Mouse (Mus musculus): ENCODE data around the gene Txnrd2. TPM values are rescaled to one million over a fixed set of nuclear protein-coding genes. Genes with fewer than 3 reads are reported as not detected.

The Txnrd2 gene
- total RNA-seq, 1 experiment: 7.9 TPM

- Histone ChIP-seq H3K4me1 (ENCODE audit: control insufficient read depth in 2 of 2, insufficient read depth in 2 of 2, low read length in 2 of 2, poor library complexity in 1 of 2) (peaks cover 8 to 40% of the 10 kb centered on the region in 2 experiments), H3K9ac (ENCODE audit: insufficient read depth, low read depth, low read length, poor library complexity, severe bottlenecking) (no peak overlapping the region), H3K27ac (ENCODE audit: insufficient read depth, low read depth, low read length, poor library complexity, severe bottlenecking) (peak overlapping the region; percentile 29; the same call in 1 of the 2 replicates), H3K4me3 (ENCODE audit: insufficient read depth in 1 of 2, low read depth in 1 of 2, low read length in 2 of 2, poor library complexity in 1 of 2, severe bottlenecking in 1 of 2) (no peak overlapping the region), H3K9me3 (ENCODE audit: control insufficient read depth, insufficient read depth, low read depth, low read length) (no peaks in the 10 kb centered on the region), H3K36me3 (ENCODE audit: control insufficient read depth, insufficient read depth, low read length, poor library complexity, severe bottlenecking) (no peaks in the 10 kb centered on the region)
- TF ChIP-seq MAFK (IDR thresholded peaks at IDR 0.05; ENCODE audit: insufficient read depth, low read depth, low read length): no peak
- no peak for TF ChIP-seq CHD2 (IDR thresholded peaks at IDR 0.05; ENCODE audit: low read depth, low read length)
- TF ChIP-seq ZNF384 (IDR thresholded peaks at IDR 0.05; ENCODE audit: low read depth, low read length): no peak
- no peak for TF ChIP-seq ZC3H11A (IDR thresholded peaks at IDR 0.05; ENCODE audit: borderline replicate concordance, low read depth, low read length)
- no peak for TF ChIP-seq HCFC1 (IDR thresholded peaks at IDR 0.05; ENCODE audit: borderline replicate concordance, insufficient read depth, low read length)
- in situ Hi-C loops (cut with MboI; ENCODE audit: low sequenced_read_pairs in 2 of 2, unreplicated experiment in 2 of 2): no loop called here
- DNase-seq (ENCODE audit: low read depth, low spot score): peak; percentile 40
Measured at GRCm38 (mm10) chr16:18484794-18485435, 58.7 kb downstream of the Txnrd2 start.

- DNase-seq (ENCODE audit: low read depth, low spot score): no peak
- Histone ChIP-seq H3K4me1 (ENCODE audit: control insufficient read depth in 2 of 2, insufficient read depth in 2 of 2, low read length in 2 of 2, poor library complexity in 1 of 2) (peaks cover 9 to 31% of the 10 kb centered on the region in 2 experiments), H3K9ac (ENCODE audit: insufficient read depth, low read depth, low read length, poor library complexity, severe bottlenecking) (no peak overlapping the region), H3K9me3 (ENCODE audit: control insufficient read depth, insufficient read depth, low read depth, low read length) (no peaks in the 10 kb centered on the region), H3K36me3 (ENCODE audit: control insufficient read depth, insufficient read depth, low read length, poor library complexity, severe bottlenecking) (no peaks in the 10 kb centered on the region), H3K4me3 (ENCODE audit: insufficient read depth in 1 of 2, low read depth in 1 of 2, low read length in 2 of 2, poor library complexity in 1 of 2, severe bottlenecking in 1 of 2) (no peak overlapping the region), H3K27ac (ENCODE audit: insufficient read depth, low read depth, low read length, poor library complexity, severe bottlenecking) (no peak overlapping the region)
- no peak for TF ChIP-seq MAFK (IDR thresholded peaks at IDR 0.05; ENCODE audit: insufficient read depth, low read depth, low read length)
- no peak for TF ChIP-seq CHD2 (IDR thresholded peaks at IDR 0.05; ENCODE audit: low read depth, low read length)
- no peak for TF ChIP-seq ZNF384 (IDR thresholded peaks at IDR 0.05; ENCODE audit: low read depth, low read length)
- no peak for TF ChIP-seq HCFC1 (IDR thresholded peaks at IDR 0.05; ENCODE audit: borderline replicate concordance, insufficient read depth, low read length)
- TF ChIP-seq ZC3H11A (IDR thresholded peaks at IDR 0.05; ENCODE audit: borderline replicate concordance, low read depth, low read length): no peak
- in situ Hi-C loops (cut with MboI; ENCODE audit: low sequenced_read_pairs in 2 of 2, unreplicated experiment in 2 of 2): no loop called here
Measured at GRCm38 (mm10) chr16:18486126-18486525, 59.9 kb downstream of the Txnrd2 start.

GRCm38 (mm10) chr16:18490281-18490680 is 64.1 kb downstream of the Txnrd2 start:
- H3K4me3 ChIP-seq (ENCODE audit: insufficient read depth in 1 of 2, low read depth in 1 of 2, low read length in 2 of 2, poor library complexity in 1 of 2, severe bottlenecking in 1 of 2): no peak overlapping the region
- H3K9ac ChIP-seq (ENCODE audit: insufficient read depth, low read depth, low read length, poor library complexity, severe bottlenecking): no peak overlapping the region
- H3K4me1 ChIP-seq (ENCODE audit: control insufficient read depth in 2 of 2, insufficient read depth in 2 of 2, low read length in 2 of 2, poor library complexity in 1 of 2): peaks cover 5 to 7% of the 10 kb centered on the region in 2 experiments
- DNase-seq (ENCODE audit: low read depth, low spot score): no peak
- in situ Hi-C loops (cut with MboI; ENCODE audit: low sequenced_read_pairs in 2 of 2, unreplicated experiment in 2 of 2): no loop called here
- TF ChIP-seq MAFK (IDR thresholded peaks at IDR 0.05; ENCODE audit: insufficient read depth, low read depth, low read length) (no peak), ZC3H11A (IDR thresholded peaks at IDR 0.05; ENCODE audit: borderline replicate concordance, low read depth, low read length) (no peak), HCFC1 (IDR thresholded peaks at IDR 0.05; ENCODE audit: borderline replicate concordance, insufficient read depth, low read length) (no peak), ZNF384 (IDR thresholded peaks at IDR 0.05; ENCODE audit: low read depth, low read length) (no peak), CHD2 (IDR thresholded peaks at IDR 0.05; ENCODE audit: low read depth, low read length) (no peak)
- H3K9me3 ChIP-seq (ENCODE audit: control insufficient read depth, insufficient read depth, low read depth, low read length): no peaks in the 10 kb centered on the region
- H3K27ac ChIP-seq (ENCODE audit: insufficient read depth, low read depth, low read length, poor library complexity, severe bottlenecking): no peak overlapping the region
- H3K36me3 ChIP-seq (ENCODE audit: control insufficient read depth, insufficient read depth, low read length, poor library complexity, severe bottlenecking): no peaks in the 10 kb centered on the region

- in situ Hi-C loops (cut with MboI; ENCODE audit: low sequenced_read_pairs in 2 of 2, unreplicated experiment in 2 of 2): no loop called here
Measured at GRCm38 (mm10) chr16:18490894-18491293, 64.7 kb downstream of the Txnrd2 start.

More at GRCm38 (mm10) chr16:18490894-18491293, 64.7 kb downstream of the Txnrd2 start:
- Histone ChIP-seq H3K4me3 (ENCODE audit: insufficient read depth in 1 of 2, low read depth in 1 of 2, low read length in 2 of 2, poor library complexity in 1 of 2, severe bottlenecking in 1 of 2) (no peak overlapping the region), H3K9me3 (ENCODE audit: control insufficient read depth, insufficient read depth, low read depth, low read length) (no peaks in the 10 kb centered on the region), H3K4me1 (ENCODE audit: control insufficient read depth in 2 of 2, insufficient read depth in 2 of 2, low read length in 2 of 2, poor library complexity in 1 of 2) (peaks cover 4 to 5% of the 10 kb centered on the region in 2 experiments), H3K9ac (ENCODE audit: insufficient read depth, low read depth, low read length, poor library complexity, severe bottlenecking) (no peak overlapping the region), H3K27ac (ENCODE audit: insufficient read depth, low read depth, low read length, poor library complexity, severe bottlenecking) (no peak overlapping the region), H3K36me3 (ENCODE audit: control insufficient read depth, insufficient read depth, low read length, poor library complexity, severe bottlenecking) (no peaks in the 10 kb centered on the region)
- DNase-seq (ENCODE audit: low read depth, low spot score): no peak
- TF ChIP-seq MAFK (IDR thresholded peaks at IDR 0.05; ENCODE audit: insufficient read depth, low read depth, low read length) (no peak), HCFC1 (IDR thresholded peaks at IDR 0.05; ENCODE audit: borderline replicate concordance, insufficient read depth, low read length) (no peak)

Data from ES-E14 (cell line).